Comparison of ENCODE assay signal across 9 mouse cellular contexts in genomic region chr8:122676621-122677480, GRCm38 (mm10). TPM values are rescaled to one million over a fixed set of nuclear protein-coding genes. Genes with fewer than 3 reads are reported as not detected.
A peak's percentile ranks its signal among the peaks of the same experiment; 100 is the strongest.
DNase-seq lines count a peak whose midpoint lies in the region; ATAC-seq and TF ChIP-seq lines count a peak whose summit lies in the region.
"Had no signal": no experiment of that assay in that cellular context is flagged by ENCODE, and none has a peak within 500 bp of the region (broad histone marks: within the 10 kb centered on the region; RNA-seq: fewer than 3 reads in every experiment).

No protein-coding gene starts in this region.

- peak overlapping the region; percentile 70 for H3K4me2 ChIP-seq in embryonic facial prominence, embryonic 14.5 days (ENCODE audit: low read depth, low read length)
- H3K4me2 ChIP-seq in heart, embryonic 12.5 days = peak overlapping the region; percentile 98
- peak overlapping the region; percentile 100 for H3K4me2 ChIP-seq in kidney, embryonic 15.5 days
- H3K4me2 ChIP-seq in liver, embryonic 12.5 days = peak overlapping the region; percentile 99
- H3K4me2 ChIP-seq in myocyte (ENCODE audit: low read depth) = peak overlapping the region; percentile 72

- H3K79me2 ChIP-seq in myocyte (ENCODE audit: control insufficient read depth, insufficient read depth) = no peaks in the 10 kb centered on the region

- peak; percentile 63 for DNase-seq in adrenal gland, adult 2 months
- no peak for DNase-seq in adrenal gland, postnatal 4 days (ENCODE audit: low spot score in 2 of 2)
- no peak for DNase-seq in embryonic facial prominence, embryonic 14.5 days (ENCODE audit: low spot score)
- DNase-seq in T-cell, adult 2 months (ENCODE audit: low spot score) = no peak

- TF ChIP-seq POLR2A in myocyte (IDR thresholded peaks at IDR 0.05; ENCODE audit: insufficient read length, low read depth) = peak; percentile 29

- peaks cover 64% of the 10 kb centered on the region for H3K27me3 ChIP-seq in embryonic facial prominence, embryonic 14.5 days (replicated peaks; ENCODE audit: control insufficient read depth, insufficient read depth, low read length)
- H3K27me3 ChIP-seq in heart, embryonic 12.5 days (replicated peaks) = peaks cover 89% of the 10 kb centered on the region
- peaks cover 97% of the 10 kb centered on the region for H3K27me3 ChIP-seq in kidney, embryonic 15.5 days
- peaks cover 81% of the 10 kb centered on the region for H3K27me3 ChIP-seq in liver, embryonic 12.5 days (replicated peaks)
- H3K27me3 ChIP-seq in myocyte (ENCODE audit: control insufficient read depth, insufficient read depth, insufficient read length) = peaks cover 62% of the 10 kb centered on the region

- H3K27ac ChIP-seq in embryonic facial prominence, embryonic 14.5 days (replicated peaks; ENCODE audit: low read depth, low read length) = peak overlapping the region; percentile 63; the same call in 1 of the 2 replicates
- H3K27ac ChIP-seq in heart, embryonic 12.5 days (ENCODE audit: poor library complexity, severe bottlenecking) = peak overlapping the region; percentile 34
- peak overlapping the region; percentile 63 for H3K27ac ChIP-seq in kidney, embryonic 15.5 days
- H3K27ac ChIP-seq in liver, embryonic 12.5 days = peak overlapping the region; percentile 23; the same call in 1 of the 2 replicates

- peak overlapping the region; percentile 52 for H3K4me3 ChIP-seq in embryonic facial prominence, embryonic 14.5 days (ENCODE audit: low read depth, low read length)
- H3K4me3 ChIP-seq in heart, embryonic 12.5 days = peak overlapping the region; percentile 73
- H3K4me3 ChIP-seq in kidney, embryonic 15.5 days (replicated peaks) = peak overlapping the region; percentile 73
- H3K4me3 ChIP-seq in liver, embryonic 12.5 days = peak overlapping the region; percentile 75
- H3K4me3 ChIP-seq in myocyte = peak overlapping the region; percentile 27

- H3K36me3 ChIP-seq in embryonic facial prominence, embryonic 14.5 days (ENCODE audit: control insufficient read depth, insufficient read depth, low read length) = no peaks in the 10 kb centered on the region
- H3K36me3 ChIP-seq in heart, embryonic 12.5 days = peaks cover 7% of the 10 kb centered on the region; the same call in 1 of the 2 replicates
- no peaks in the 10 kb centered on the region for H3K36me3 ChIP-seq in kidney, embryonic 15.5 days
- peaks cover 57% of the 10 kb centered on the region for H3K36me3 ChIP-seq in liver, embryonic 12.5 days
- no peaks in the 10 kb centered on the region for H3K36me3 ChIP-seq in myocyte (ENCODE audit: control insufficient read depth, insufficient read depth)

- peaks cover 10% of the 10 kb centered on the region; the same call in 1 of the 2 replicates for H3K4me1 ChIP-seq in embryonic facial prominence, embryonic 14.5 days (ENCODE audit: control insufficient read depth, insufficient read depth, low read length)
- peaks cover 34% of the 10 kb centered on the region for H3K4me1 ChIP-seq in heart, embryonic 12.5 days (replicated peaks)
- peaks cover 43% of the 10 kb centered on the region for H3K4me1 ChIP-seq in kidney, embryonic 15.5 days
- peaks cover 82% of the 10 kb centered on the region for H3K4me1 ChIP-seq in liver, embryonic 12.5 days

- ATAC-seq in embryonic facial prominence, embryonic 14.5 days (ENCODE audit: low read depth) = peak; percentile 45
- 0 out of 2 replicates have a peak, but pooled peaks have one; percentile 15 for ATAC-seq in heart, embryonic 12.5 days (ENCODE audit: insufficient number of reproducible peaks, low FRiP score)
- no peak for ATAC-seq in kidney, embryonic 15.5 days (replicated peaks; ENCODE audit: low FRiP score)
- no peak for ATAC-seq in liver, embryonic 12.5 days

- no peaks in the 10 kb centered on the region for H3K9me3 ChIP-seq in embryonic facial prominence, embryonic 14.5 days (ENCODE audit: control insufficient read depth, low read length)
- H3K9me3 ChIP-seq in heart, embryonic 12.5 days (replicated peaks) = no peaks in the 10 kb centered on the region
- no peaks in the 10 kb centered on the region for H3K9me3 ChIP-seq in kidney, embryonic 15.5 days (replicated peaks)
- no peaks in the 10 kb centered on the region for H3K9me3 ChIP-seq in liver, embryonic 12.5 days (replicated peaks)

- WGBS in embryonic facial prominence, embryonic 14.5 days = 13% methylated on average over 15 of the region's 16 CpGs
- WGBS in heart, embryonic 12.5 days = 16% methylated on average over 16 of the region's 16 CpGs
- WGBS in kidney, embryonic 15.5 days = 14% methylated on average over 16 of the region's 16 CpGs
- 51% methylated on average over 16 of the region's 16 CpGs for WGBS in liver, embryonic 12.5 days (ENCODE audit: insufficient replicate concordance)

- no peak overlapping the region for H3ac ChIP-seq in myocyte (ENCODE audit: control insufficient read depth, insufficient read length)

- H3K9ac ChIP-seq in embryonic facial prominence, embryonic 14.5 days (ENCODE audit: low read depth, low read length) = peak overlapping the region; percentile 64
- H3K9ac ChIP-seq in heart, embryonic 12.5 days = peak overlapping the region; percentile 83
- H3K9ac ChIP-seq in kidney, embryonic 15.5 days = peak overlapping the region; percentile 58
- 0 out of 2 replicates have a peak overlapping the region, but pooled peaks have one; percentile 80 for H3K9ac ChIP-seq in liver, embryonic 12.5 days

TF ChIP-seq in myocyte, 11 proteins besides CTCF, POLR2A, EP300 and RAD21:
- TF ChIP-seq POLR2AphosphoS2 (IDR thresholded peaks at IDR 0.05; ENCODE audit: insufficient read length, low read depth) = peak; percentile 23
- TF ChIP-seq TCF3 (IDR thresholded peaks at IDR 0.05; ENCODE audit: insufficient read length, low read depth) = no peak
- TF ChIP-seq CEBPB (IDR thresholded peaks at IDR 0.05; ENCODE audit: insufficient read depth, poor library complexity, severe bottlenecking) = no peak
- no peak for TF ChIP-seq REST (IDR thresholded peaks at IDR 0.05; ENCODE audit: insufficient read depth, insufficient read length)
- TF ChIP-seq SRF (IDR thresholded peaks at IDR 0.05; ENCODE audit: control insufficient read depth, insufficient read length, low read depth) = no peak
- peak; percentile 17 for TF ChIP-seq USF1 (IDR thresholded peaks at IDR 0.05; ENCODE audit: low read depth)
- peak; percentile 63 to 89 (median 73) for TF ChIP-seq MYOG (IDR thresholded peaks at IDR 0.05; ENCODE audit: control insufficient read depth in 1 of 3, insufficient read depth in 1 of 3, insufficient read length in 2 of 3, low read depth in 2 of 3)
- TF ChIP-seq MYOD1 (IDR thresholded peaks at IDR 0.05; ENCODE audit: control insufficient read depth in 1 of 3, insufficient read length in 2 of 3, low read depth in 2 of 3) = peak in 2 of 3 experiments; percentile 64 to 84
- no peak for TF ChIP-seq MAX (IDR thresholded peaks at IDR 0.05; ENCODE audit: low read depth)

RNA-seq across cellular contexts. Expression of gene Cbfa2t3, which starts 22.1 kb away (rescaled TPM):
- total RNA-seq in adrenal gland, adult 2 months (2021) = 10 to 100 TPM; 13.9 to 16.2 TPM
- polyA plus RNA-seq in adrenal gland, adult 2 months (2012; rRNA removed) = 19.3 and 20.3 TPM in 2 replicates
- 10 to 100 TPM; 11.3 to 12.0 TPM for total RNA-seq in adrenal gland, postnatal 4 days (2021)
- polyA plus RNA-seq in embryonic facial prominence, embryonic 14.5 days (2014; fragmentation: Nextera tagmentation; extraction: Ambion mirVana) = 7.2 and 8.1 TPM in 2 replicates
- 6.2 TPM in 2 replicates for polyA plus RNA-seq in heart, embryonic 12.5 days (2016; fragmentation: Nextera tagmentation; extraction: Ambion mirVana)
- 3.5 and 3.6 TPM in 2 replicates for polyA plus RNA-seq in kidney, embryonic 15.5 days (2015; fragmentation: Nextera tagmentation; extraction: Ambion mirVana)
- 7.7 and 8.0 TPM in 2 replicates for polyA plus RNA-seq in liver, embryonic 12.5 days (2016; fragmentation: Nextera tagmentation; extraction: Ambion mirVana)
- 29.5 TPM for polyA plus RNA-seq in myocyte (2012; fragmentation: generic; extraction: Trizol)

RNA-seq across cellular contexts. Expression of gene Pabpn1l, which starts 54.3 kb away (rescaled TPM):
- total RNA-seq in adrenal gland, adult 2 months (2021) = not detected
- not detected in 2 replicates for polyA plus RNA-seq in adrenal gland, adult 2 months (2012; rRNA removed)
- total RNA-seq in adrenal gland, postnatal 4 days (2021) = not detected
- 0.35 TPM in 1 of 2 replicates, not detected in the other for polyA plus RNA-seq in embryonic facial prominence, embryonic 14.5 days (2014; fragmentation: Nextera tagmentation; extraction: Ambion mirVana)
- not detected in 2 replicates for polyA plus RNA-seq in heart, embryonic 12.5 days (2016; fragmentation: Nextera tagmentation; extraction: Ambion mirVana)
- 0.18 TPM in 1 of 2 replicates, not detected in the other for polyA plus RNA-seq in kidney, embryonic 15.5 days (2015; fragmentation: Nextera tagmentation; extraction: Ambion mirVana)
- polyA plus RNA-seq in liver, embryonic 12.5 days (2016; fragmentation: Nextera tagmentation; extraction: Ambion mirVana) = not detected in 2 replicates
- polyA plus RNA-seq in myocyte (2012; fragmentation: generic; extraction: Trizol) = 0.55 TPM
- polyA plus RNA-seq: frontal cortex, adult 2 months had no signal

Comparison
In these comparisons a context has a peak if more than half of its experiments do, and no peak if none do; other contexts are left out.
1. ATAC-seq: peak in embryonic facial prominence, embryonic 14.5 days (single experiment) and heart, embryonic 12.5 days (single experiment); none in kidney, embryonic 15.5 days (single experiment) and liver, embryonic 12.5 days (single experiment).
2. Peak in every context shown above with its lines, with median percentiles within 50 percentile points of each other: H3K27ac ChIP-seq, H3K4me2 ChIP-seq, H3K4me3 ChIP-seq and H3K9ac ChIP-seq.